Mouse (Mus musculus): Measurements from ENCODE around the gene Ptf1a. TPM values are rescaled to one million over a fixed set of nuclear protein-coding genes. Genes with fewer than 3 reads are reported as not detected.

The Ptf1a gene
- not detected in 2 replicates for polyA plus RNA-seq (2012)

GRCm38 (mm10) chr2:19444931-19445831 is at the start of gene Ptf1a:
Gene Ptf1a, plus strand, starts transcription at chr2:19445663.

Other genes with a start within 250 kb of the Ptf1a start
- gene Armc3, start 246.4 kb upstream of the Ptf1a start, polyA plus RNA-seq (2012): 0.61 and 0.87 TPM in 2 replicates
- gene Msrb2, start 74.2 kb upstream of the Ptf1a start, polyA plus RNA-seq (2012): 33.0 and 36.9 TPM in 2 replicates
- not detected in 2 replicates for gene 4921504E06Rik, start 108.3 kb downstream of the Ptf1a start, polyA plus RNA-seq (2012)
- gene Otud1, start 212.1 kb downstream of the Ptf1a start, polyA plus RNA-seq (2012): 11.9 and 17.9 TPM in 2 replicates

All from megakaryocyte-erythroid progenitor cell, adult 5 weeks (primary cell).